ENCODE assay signal across 19 mouse cellular contexts in genomic region chr1:156957360-156957759, GRCm38 (mm10). TPM values are rescaled to one million over a fixed set of nuclear protein-coding genes. Genes with fewer than 3 reads are reported as not detected.
DNase-seq lines count a peak whose midpoint lies in the region; ATAC-seq and TF ChIP-seq lines count a peak whose summit lies in the region.
"Had no signal": no experiment of that assay in that cellular context is flagged by ENCODE, and none has a peak within 500 bp of the region (broad histone marks: within the 10 kb centered on the region; RNA-seq: fewer than 3 reads in every experiment).

No protein-coding gene starts in this region.

- no peaks in the 10 kb centered on the region for H3K9me3 ChIP-seq in intestine, postnatal 0 days (ENCODE audit: control insufficient read depth)
- H3K9me3 ChIP-seq in intestine, embryonic 15.5 days = no peaks in the 10 kb centered on the region
- H3K9me3 ChIP-seq in forebrain, embryonic 16.5 days (ENCODE audit: control insufficient read depth, low read length) = no peaks in the 10 kb centered on the region
- no peaks in the 10 kb centered on the region for H3K9me3 ChIP-seq in hindbrain, embryonic 11.5 days (ENCODE audit: control insufficient read depth, low read length)
- H3K9me3 ChIP-seq: embryonic facial prominence, embryonic 10.5 days; embryonic facial prominence, embryonic 12.5 days; forebrain, embryonic 13.5 days; forebrain, embryonic 15.5 days; G1E had no signal

- 66% methylated on average over 3 of the region's 3 CpGs for WGBS in intestine, postnatal 0 days
- WGBS in intestine, embryonic 15.5 days = 77% methylated on average over 3 of the region's 3 CpGs
- WGBS in forebrain, embryonic 16.5 days = 90% methylated on average over 3 of the region's 3 CpGs
- WGBS in hindbrain, embryonic 11.5 days = 85% methylated on average over 3 of the region's 3 CpGs

- no peaks in the 10 kb centered on the region for H3K36me3 ChIP-seq in intestine, postnatal 0 days (ENCODE audit: control insufficient read depth, insufficient read depth)
- no peaks in the 10 kb centered on the region for H3K36me3 ChIP-seq in intestine, embryonic 15.5 days
- peaks cover 11% of the 10 kb centered on the region for H3K36me3 ChIP-seq in myocyte (ENCODE audit: control insufficient read depth, insufficient read depth)
- H3K36me3 ChIP-seq in forebrain, embryonic 16.5 days (ENCODE audit: control insufficient read depth, insufficient read depth) = no peaks in the 10 kb centered on the region
- H3K36me3 ChIP-seq in hindbrain, embryonic 11.5 days (ENCODE audit: control insufficient read depth, insufficient read depth, low read length) = no peaks in the 10 kb centered on the region
- H3K36me3 ChIP-seq: embryonic facial prominence, embryonic 10.5 days; embryonic facial prominence, embryonic 12.5 days; forebrain, embryonic 15.5 days; G1E had no signal

- no peak for TF ChIP-seq POLR2A in myocyte (IDR thresholded peaks at IDR 0.05; ENCODE audit: insufficient read length, low read depth)

- no peak overlapping the region for H3ac ChIP-seq in myocyte (ENCODE audit: control insufficient read depth, insufficient read length)

- H3K4me1 ChIP-seq in intestine, postnatal 0 days (replicated peaks; ENCODE audit: control insufficient read depth, insufficient read depth, low read length) = no peaks in the 10 kb centered on the region
- H3K4me1 ChIP-seq in intestine, embryonic 15.5 days (replicated peaks) = no peaks in the 10 kb centered on the region
- H3K4me1 ChIP-seq in forebrain, embryonic 16.5 days (replicated peaks; ENCODE audit: control insufficient read depth, insufficient read depth, low read length) = peaks cover 3% of the 10 kb centered on the region; the same call in 1 of the 2 replicates
- H3K4me1 ChIP-seq in hindbrain, embryonic 11.5 days (replicated peaks; ENCODE audit: control insufficient read depth, insufficient read depth, low read length) = no peaks in the 10 kb centered on the region
- H3K4me1 ChIP-seq: forebrain, embryonic 15.5 days had no signal

- H3K9ac ChIP-seq in intestine, postnatal 0 days (ENCODE audit: low read depth, low read length) = no peak overlapping the region
- no peak overlapping the region for H3K9ac ChIP-seq in intestine, embryonic 15.5 days
- H3K9ac ChIP-seq in forebrain, embryonic 16.5 days (replicated peaks; ENCODE audit: low read depth, low read length) = no peak overlapping the region
- H3K9ac ChIP-seq in hindbrain, embryonic 11.5 days (ENCODE audit: low read depth, low read length) = no peak overlapping the region
- H3K9ac ChIP-seq: embryonic facial prominence, embryonic 12.5 days; forebrain, embryonic 13.5 days; forebrain, embryonic 15.5 days had no signal

- H3K27me3 ChIP-seq in intestine, postnatal 0 days (replicated peaks; ENCODE audit: control insufficient read depth, insufficient read depth, low read length) = no peaks in the 10 kb centered on the region
- no peaks in the 10 kb centered on the region for H3K27me3 ChIP-seq in intestine, embryonic 15.5 days (replicated peaks)
- H3K27me3 ChIP-seq in myocyte (ENCODE audit: control insufficient read depth, insufficient read depth, insufficient read length) = no peaks in the 10 kb centered on the region
- no peaks in the 10 kb centered on the region for H3K27me3 ChIP-seq in forebrain, embryonic 16.5 days (replicated peaks; ENCODE audit: control insufficient read depth, insufficient read depth, low read length)
- no peaks in the 10 kb centered on the region for H3K27me3 ChIP-seq in hindbrain, embryonic 11.5 days (ENCODE audit: control insufficient read depth, insufficient read depth, low read length)
- H3K27me3 ChIP-seq: embryonic facial prominence, embryonic 12.5 days; forebrain, embryonic 13.5 days; forebrain, embryonic 15.5 days had no signal

- no peak for TF ChIP-seq CTCF in intestine, postnatal 0 days (IDR thresholded peaks at IDR 0.05; ENCODE audit: low read depth)

- H3K4me2 ChIP-seq in intestine, postnatal 0 days (replicated peaks; ENCODE audit: low read depth) = no peak overlapping the region
- no peak overlapping the region for H3K4me2 ChIP-seq in intestine, embryonic 15.5 days (replicated peaks)
- no peak overlapping the region for H3K4me2 ChIP-seq in myocyte (ENCODE audit: low read depth)
- H3K4me2 ChIP-seq in forebrain, embryonic 16.5 days (ENCODE audit: low read length) = no peak overlapping the region
- no peak overlapping the region for H3K4me2 ChIP-seq in hindbrain, embryonic 11.5 days (replicated peaks; ENCODE audit: low read depth, low read length)
- H3K4me2 ChIP-seq: embryonic facial prominence, embryonic 12.5 days; forebrain, embryonic 13.5 days; forebrain, embryonic 15.5 days had no signal

- H3K4me3 ChIP-seq in intestine, postnatal 0 days (ENCODE audit: low read depth, low read length) = no peak overlapping the region
- no peak overlapping the region for H3K4me3 ChIP-seq in intestine, embryonic 15.5 days (replicated peaks)
- H3K4me3 ChIP-seq in myocyte = no peak overlapping the region
- no peak overlapping the region for H3K4me3 ChIP-seq in forebrain, embryonic 16.5 days (replicated peaks; ENCODE audit: low read length)
- no peak overlapping the region for H3K4me3 ChIP-seq in hindbrain, embryonic 11.5 days (ENCODE audit: low read depth, low read length)
- H3K4me3 ChIP-seq: embryonic facial prominence, embryonic 10.5 days; embryonic facial prominence, embryonic 12.5 days; forebrain, embryonic 13.5 days; forebrain, embryonic 15.5 days had no signal

- no peak overlapping the region for H3K27ac ChIP-seq in intestine, postnatal 0 days (ENCODE audit: low read depth, low read length)
- no peak overlapping the region for H3K27ac ChIP-seq in intestine, embryonic 15.5 days
- H3K27ac ChIP-seq in forebrain, embryonic 16.5 days (ENCODE audit: low read length) = no peak overlapping the region
- H3K27ac ChIP-seq in hindbrain, embryonic 11.5 days (ENCODE audit: low read depth, low read length) = no peak overlapping the region
- H3K27ac ChIP-seq: embryonic facial prominence, embryonic 10.5 days; embryonic facial prominence, embryonic 12.5 days; forebrain, embryonic 13.5 days; forebrain, embryonic 15.5 days had no signal

- 0 out of 2 replicates have a peak, but pooled peaks have one; percentile 38 for ATAC-seq in intestine, postnatal 0 days
- no peak for ATAC-seq in intestine, embryonic 15.5 days
- ATAC-seq in forebrain, embryonic 16.5 days = no peak
- no peak for ATAC-seq in hindbrain, embryonic 11.5 days (ENCODE audit: low FRiP score)
- ATAC-seq: forebrain, embryonic 13.5 days; forebrain, embryonic 15.5 days; Patski had no signal

- no peaks in the 10 kb centered on the region for H3K79me2 ChIP-seq in myocyte (ENCODE audit: control insufficient read depth, insufficient read depth)

- DNase-seq in hindbrain, embryonic 11.5 days (ENCODE audit: low spot score) = no peak
- DNase-seq: adrenal gland, adult 8-10 months; adrenal gland, postnatal 14 days; adrenal gland, postnatal 36 days; cerebellum, adult 11-12 months; cerebellum, adult 2 months; cerebellum, adult 9-10 months; cerebellum, postnatal 10 days; cerebellum, postnatal 25 days had no signal

TF ChIP-seq in myocyte, 11 proteins besides CTCF, POLR2A, EP300 and RAD21:
- TF ChIP-seq MYOG (IDR thresholded peaks at IDR 0.05; ENCODE audit: control insufficient read depth in 1 of 3, insufficient read depth in 1 of 3, insufficient read length in 2 of 3, low read depth in 2 of 3) (peak; percentile 25 to 90 (median 55)), CEBPB (IDR thresholded peaks at IDR 0.05; ENCODE audit: insufficient read depth, poor library complexity, severe bottlenecking) (no peak), MYOD1 (IDR thresholded peaks at IDR 0.05; ENCODE audit: control insufficient read depth in 1 of 3, insufficient read length in 2 of 3, low read depth in 2 of 3) (peak in 2 of 3 experiments; percentile 79 to 88), E2F4 (IDR thresholded peaks at IDR 0.05; ENCODE audit: insufficient read depth) (no peak), TCF12 (IDR thresholded peaks at IDR 0.05; ENCODE audit: insufficient read depth, poor library complexity, severe bottlenecking) (peak; percentile 36), TCF3 (IDR thresholded peaks at IDR 0.05; ENCODE audit: insufficient read length, low read depth) (peak; percentile 42)
TF ChIP-seq in myocyte: peak in this region for 4.

RNA-seq across cellular contexts. Expression of gene Ralgps2, which starts 17.9 kb away (rescaled TPM):
- 34.1 and 35.5 TPM in 2 replicates for polyA plus RNA-seq in intestine, postnatal 0 days (2015; fragmentation: Nextera tagmentation; extraction: Ambion mirVana)
- polyA plus RNA-seq in intestine, embryonic 15.5 days (2015; fragmentation: Nextera tagmentation; extraction: Ambion mirVana) = 36.5 and 41.3 TPM in 2 replicates
- 7.8 TPM for polyA plus RNA-seq in myocyte (2012; fragmentation: generic; extraction: Trizol)
- 132 and 135 TPM in 2 replicates for polyA plus RNA-seq in forebrain, embryonic 16.5 days (2015; fragmentation: Nextera tagmentation; extraction: Ambion mirVana)
- polyA plus RNA-seq in hindbrain, embryonic 11.5 days (2014; fragmentation: Nextera tagmentation; extraction: Ambion mirVana) = 85.5 and 103 TPM in 2 replicates
